Mouse (Mus musculus) layer of hippocampus, adult 18-20 months (tissue): ENCODE data around the gene Josd1. TPM values are rescaled to one million over a fixed set of nuclear protein-coding genes. Genes with fewer than 3 reads are reported as not detected.

ENCODE experiments used
- DNase-seq, 2 experiments: peaks; one replicate each; pipeline ENCODE4 v3.0.0; 2022; ENCODE audit warnings: low spot score in 2 of 2
- long read RNA-seq: library from polyadenylated mRNA; stranded (forward); transcript quantifications from one replicate; pipeline ENCODE4 v2.0.0, GENCODE M21; 2021
- total RNA-seq, 2 experiments: library from RNA; stranded (reverse); gene quantifications; 2 replicates each; pipeline ENCODE4 v1.2.3; 2021

The Josd1 gene
- total RNA-seq = 10 to 100 TPM; 49.4 TPM
- long read RNA-seq, transcript Josd1-201 (4 exons, 3,440 nt) = major isoform, 27 of 35 reads
- long read RNA-seq, partial matches to known transcripts = 2 of 35 reads
- long read RNA-seq, other reads (novel, unspliced or antisense) = 6 of 35 reads

DNA sequence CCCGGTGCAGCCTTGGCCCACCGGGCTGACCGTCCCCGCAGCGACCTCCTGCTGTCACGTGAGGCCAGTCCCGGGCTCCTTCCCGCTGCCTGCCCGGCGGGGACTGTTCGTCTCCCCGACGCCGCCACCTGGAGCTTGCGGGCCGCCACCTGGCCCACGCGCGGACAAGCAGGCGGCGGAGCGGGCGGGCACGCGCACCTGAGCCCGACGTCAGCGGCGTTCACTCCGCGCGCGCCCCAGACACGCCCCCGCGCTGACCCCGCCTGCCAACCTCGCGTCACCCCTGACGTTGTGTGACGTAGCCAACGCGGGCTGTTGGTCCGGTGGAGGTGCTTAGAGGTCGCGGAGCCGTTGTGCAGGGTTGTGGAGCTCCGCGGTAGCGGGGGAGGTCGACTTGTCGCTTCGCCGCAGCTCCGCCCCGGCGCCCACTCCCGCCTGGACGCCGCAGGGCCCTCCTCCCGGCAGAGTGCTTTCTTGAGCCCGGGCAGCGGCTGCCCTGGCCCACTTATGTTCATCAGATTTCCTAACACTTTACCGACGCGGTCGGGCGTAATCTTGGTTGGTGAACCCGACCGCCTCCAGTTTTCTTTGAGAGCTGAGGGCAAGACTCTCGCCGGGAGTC is at the start of gene Josd1:
Gene Josd1 (minus strand): TSS at position 274 of the 622 bp plus-strand sequence.
- DNase-seq = peak; percentile 92 to 96

- DNase-seq = no peak
Observed at GRCm38 (mm10) chr15:79734311-79734710, 46.6 kb upstream of the Josd1 start.

- DNase-seq = no peak
Observed at GRCm38 (mm10) chr15:79733640-79734039, 45.9 kb upstream of the Josd1 start.

GRCm38 (mm10) chr15:79733192-79733591 is 45.5 kb upstream of the Josd1 start:
- no peak for DNase-seq

DNA sequence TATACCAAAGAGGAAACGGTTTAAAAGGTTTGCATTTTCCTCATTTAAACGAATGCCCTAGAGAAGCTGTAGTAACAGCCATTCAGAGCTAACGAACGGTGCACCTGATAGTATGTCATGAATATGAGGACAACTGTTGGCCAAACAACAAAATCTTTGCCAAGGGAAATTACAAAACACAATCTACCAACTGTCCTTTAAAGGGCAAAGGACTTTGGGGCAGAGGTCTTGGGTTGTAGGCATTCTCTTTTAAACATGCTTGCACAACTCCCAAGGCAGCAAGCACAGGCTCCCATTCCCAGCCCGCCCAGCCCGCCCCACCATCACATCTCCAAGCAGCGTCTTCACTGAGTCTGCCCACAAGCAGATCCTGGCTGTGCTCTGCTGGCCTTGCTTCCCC is 43.8 kb upstream of the Josd1 start:
- DNase-seq = no peak

DNA sequence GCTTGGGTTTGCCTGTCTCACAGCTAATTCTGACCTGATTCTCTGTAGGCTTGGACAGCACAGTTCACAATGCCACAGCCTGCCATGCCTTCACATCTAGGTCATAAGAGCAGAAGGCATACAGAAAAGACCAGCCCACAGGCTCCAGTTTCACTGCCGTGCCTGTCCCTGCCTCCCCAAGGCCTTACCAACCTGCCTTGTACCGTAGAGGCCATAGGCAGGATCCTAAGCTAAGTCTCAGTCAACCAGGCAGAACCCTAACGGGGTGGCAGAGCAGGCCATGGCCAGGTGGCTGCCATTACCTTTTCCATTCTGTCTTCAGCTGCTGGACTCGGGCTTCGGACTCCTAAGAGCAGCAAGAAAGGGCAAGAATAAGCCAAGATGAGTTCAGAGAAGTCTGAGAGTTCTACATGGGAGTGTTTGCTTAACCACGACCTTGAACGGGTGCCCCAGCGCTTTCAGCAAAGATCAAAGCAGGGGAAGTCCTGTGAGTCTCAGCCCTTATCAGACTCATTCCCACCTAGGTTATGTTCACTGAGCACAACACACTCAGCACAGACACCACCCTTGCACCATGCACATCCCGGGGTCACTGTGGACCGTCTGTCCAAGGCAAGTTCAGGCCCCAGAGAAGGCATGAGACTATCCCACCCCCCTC is 41.1 kb upstream of the Josd1 start:
- DNase-seq = no peak

DNA sequence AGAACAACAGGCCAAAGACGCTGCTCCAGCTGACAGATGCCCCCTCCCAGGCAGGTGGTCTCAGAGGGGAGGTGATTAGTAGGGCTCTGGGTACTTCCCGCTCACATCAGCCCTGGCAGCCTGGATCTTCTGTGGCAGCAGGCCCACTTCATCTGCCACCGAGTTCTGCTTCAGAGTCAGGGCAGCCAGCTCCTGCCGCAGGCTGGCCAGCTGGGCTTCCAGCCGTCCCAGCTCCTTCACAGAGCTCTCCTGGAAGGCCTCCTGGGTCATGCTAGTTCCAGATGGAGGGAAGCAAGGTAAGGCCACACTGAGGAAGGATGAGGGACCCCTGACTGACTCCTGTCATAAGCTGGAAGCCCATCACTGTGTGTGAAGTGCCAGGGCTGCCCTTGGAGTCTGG is 40.6 kb upstream of the Josd1 start:
- no peak for DNase-seq

GRCm38 (mm10) chr15:79727840-79728239 is 40.1 kb upstream of the Josd1 start:
- DNase-seq = peak in 1 of 2 experiments; percentile 39

- DNase-seq = no peak
Observed at GRCm38 (mm10) chr15:79725190-79725789, 37.6 kb upstream of the Josd1 start.

- peak in 1 of 2 experiments; percentile 45 for DNase-seq
Observed at GRCm38 (mm10) chr15:79723439-79723838, 35.7 kb upstream of the Josd1 start.

- DNase-seq = no peak
Observed at GRCm38 (mm10) chr15:79720796-79721195, 33.1 kb upstream of the Josd1 start.

- no peak for DNase-seq
Observed at GRCm38 (mm10) chr15:79720267-79720666, 32.5 kb upstream of the Josd1 start.

- DNase-seq = no peak
Observed at GRCm38 (mm10) chr15:79716710-79717109, 29.0 kb upstream of the Josd1 start.

- no peak for DNase-seq
Observed at GRCm38 (mm10) chr15:79715646-79716045, 27.9 kb upstream of the Josd1 start.

DNA sequence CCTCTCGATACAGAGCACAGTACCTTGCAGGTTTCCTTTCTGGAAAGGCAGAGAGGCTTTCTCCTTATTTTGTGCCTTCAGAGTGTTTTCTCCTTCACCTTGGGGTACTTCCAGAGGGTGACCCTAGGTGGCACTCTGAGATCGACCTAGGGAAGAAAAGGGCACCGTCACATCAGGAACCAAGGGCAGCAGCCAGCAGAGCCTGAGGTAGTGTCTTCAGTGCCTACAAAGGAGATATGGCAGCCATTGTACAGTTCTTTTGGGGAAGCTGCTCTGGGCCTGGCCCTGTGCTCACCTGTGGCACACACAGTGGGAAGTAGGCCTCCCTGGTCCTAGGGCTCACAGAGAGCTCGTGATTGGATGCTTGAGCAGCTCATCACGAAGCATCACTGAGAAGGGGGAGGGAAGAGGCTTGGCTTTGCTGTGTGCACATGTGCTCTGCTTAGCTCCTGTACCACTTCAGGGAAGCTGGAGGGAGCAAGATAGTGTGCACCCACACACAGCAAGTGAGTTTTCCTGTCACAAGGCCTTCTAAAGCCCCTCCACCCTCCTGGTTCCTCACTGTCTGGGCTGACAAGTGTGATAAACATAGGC is 20.6 kb upstream of the Josd1 start:
- DNase-seq = no peak

DNA sequence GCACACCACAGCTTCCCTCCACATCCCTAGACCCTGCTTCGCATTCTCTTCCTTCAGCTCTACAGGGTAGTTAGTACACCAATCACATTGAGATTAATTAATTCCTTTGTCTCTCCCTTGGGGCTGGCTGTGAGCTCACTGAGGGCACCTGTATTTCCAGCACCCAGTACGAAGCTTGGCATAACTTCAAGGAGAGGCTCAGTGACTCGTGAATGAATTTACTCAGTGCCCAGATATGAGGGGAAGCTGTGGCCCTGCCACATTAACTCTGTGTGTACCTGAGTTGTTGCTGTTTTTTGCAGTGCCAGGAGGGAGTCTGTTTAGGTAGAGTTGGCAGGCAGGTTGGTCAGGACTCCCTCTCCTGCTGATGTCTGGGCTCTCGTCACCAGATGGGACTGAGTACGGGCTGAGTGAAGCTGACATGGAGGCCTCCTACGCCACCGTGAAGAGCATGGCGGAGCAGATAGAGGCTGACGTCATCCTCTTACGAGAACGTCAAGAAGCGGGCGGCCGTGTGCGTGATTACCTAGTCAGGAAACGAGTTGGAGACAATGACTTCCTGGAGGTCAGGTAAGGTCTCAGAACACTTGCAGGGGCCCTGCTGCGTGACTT is 19.0 kb upstream of the Josd1 start:
- no peak for DNase-seq

- no peak for DNase-seq
Observed at GRCm38 (mm10) chr15:79697558-79698187, 10.0 kb upstream of the Josd1 start.

DNA sequence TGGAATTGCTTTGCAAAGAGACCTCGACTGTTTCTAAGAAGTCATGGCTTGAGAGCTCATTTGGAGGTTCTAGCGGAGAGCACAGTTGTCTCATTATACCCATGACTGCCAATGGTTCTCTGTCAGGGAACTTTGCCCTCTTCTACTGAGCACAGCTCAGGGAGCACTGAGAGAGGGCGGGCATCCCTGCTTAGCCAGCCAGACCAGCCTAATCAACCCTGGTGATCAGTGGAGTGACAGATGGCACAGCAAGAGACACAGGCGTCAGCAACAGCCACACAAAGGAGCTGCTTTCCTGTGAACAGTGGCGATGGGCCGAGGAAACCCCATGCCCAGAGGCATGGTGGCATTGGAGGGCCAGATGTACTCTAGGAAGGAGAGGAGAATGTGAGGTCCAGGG is 9.3 kb upstream of the Josd1 start:
- no peak for DNase-seq

DNA sequence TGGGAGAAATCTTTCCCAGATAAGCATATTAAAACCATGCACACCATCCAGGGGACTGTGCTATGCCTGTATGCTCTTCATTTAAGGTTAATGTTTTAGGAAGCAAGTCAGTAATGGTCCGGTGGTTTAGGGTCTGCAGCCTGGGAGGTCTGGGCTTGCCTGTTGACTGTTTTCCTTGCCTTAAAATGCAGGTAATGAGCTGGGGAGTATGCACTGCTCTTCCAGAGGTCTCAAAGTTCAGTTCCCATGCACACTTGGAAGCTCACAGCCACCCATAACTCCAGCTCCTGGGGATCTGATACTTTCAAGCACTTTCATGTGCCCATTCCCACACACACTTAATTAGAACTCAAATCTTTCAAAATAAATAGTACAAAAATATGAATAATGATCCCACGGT is 8.8 kb upstream of the Josd1 start:
- no peak for DNase-seq

GRCm38 (mm10) chr15:79695516-79695915 is 7.8 kb upstream of the Josd1 start:
- no peak for DNase-seq

GRCm38 (mm10) chr15:79694512-79694911 is 6.8 kb upstream of the Josd1 start:
- no peak for DNase-seq
